Mouse (Mus musculus) limb, embryonic 15.5 days (tissue): ENCODE data around the gene Cd109. TPM values are rescaled to one million over a fixed set of nuclear protein-coding genes. Genes with fewer than 3 reads are reported as not detected.

Experiments used
- ATAC-seq: fragments of 200-750 bp; cut with Nextera tagmentation; 2 replicates; pipeline ENCODE4 v1.8.0; 2017; ENCODE audit warnings: low read depth, moderate TSS enrichment; ENCODE audit not compliant: insufficient number of reproducible peaks, low FRiP score, low TSS enrichment
- H3K27ac ChIP-seq: fragments of 300-500 bp; sonication (generic); 2 replicates; pipeline ENCODE4 v1.5.1; 2015; ENCODE audit warnings: moderate library complexity, mild to moderate bottlenecking, inconsistent platforms
- H3K27me3 ChIP-seq: fragments of 300-500 bp; sonication (generic); 2 replicates; pipeline ENCODE4 v1.6.1; 2015; ENCODE audit warnings: inconsistent platforms
- H3K36me3 ChIP-seq: fragments of 300-500 bp; sonication (generic); 2 replicates; pipeline ENCODE4 v1.6.1; 2015; ENCODE audit warnings: inconsistent platforms
- H3K4me1 ChIP-seq: fragments of 300-500 bp; sonication (generic); 2 replicates; pipeline ENCODE4 v1.6.1; 2015; ENCODE audit warnings: inconsistent platforms
- H3K4me2 ChIP-seq: fragments of 300-500 bp; sonication (generic); 2 replicates; pipeline ENCODE4 v1.6.1; 2015; ENCODE audit warnings: mild to moderate bottlenecking, inconsistent platforms
- H3K4me3 ChIP-seq: fragments of 300-500 bp; sonication (generic); 2 replicates; pipeline ENCODE4 v1.5.1; 2015; ENCODE audit warnings: mild to moderate bottlenecking, inconsistent platforms
- H3K9ac ChIP-seq: fragments of 300-500 bp; sonication (generic); 2 replicates; pipeline ENCODE4 v1.6.1; 2015; ENCODE audit warnings: inconsistent platforms
- H3K9me3 ChIP-seq: fragments of 300-500 bp; sonication (generic); 2 replicates; pipeline ENCODE4 v1.6.1; 2016; ENCODE audit warnings: inconsistent platforms
- WGBS: fragments of 180-500 bp; shearing (Covaris S2); methylation state at CpG from one replicate; pipeline ENCODE4 v1.1.7; 2015; 5-methylcytosine and 5-hydroxymethylcytosine counted together
- polyA plus RNA-seq: library from polyadenylated mRNA; unstranded; fragments of >200 nt; fragmentation: Nextera tagmentation; extraction: Ambion mirVana; gene quantifications from 2 replicates; pipeline ENCODE4 v1.2.1, GENCODE M21; 2015

Cd109 gene
- polyA plus RNA-seq, 1 experiment from 2014 or later = 23.3 TPM

DNA sequence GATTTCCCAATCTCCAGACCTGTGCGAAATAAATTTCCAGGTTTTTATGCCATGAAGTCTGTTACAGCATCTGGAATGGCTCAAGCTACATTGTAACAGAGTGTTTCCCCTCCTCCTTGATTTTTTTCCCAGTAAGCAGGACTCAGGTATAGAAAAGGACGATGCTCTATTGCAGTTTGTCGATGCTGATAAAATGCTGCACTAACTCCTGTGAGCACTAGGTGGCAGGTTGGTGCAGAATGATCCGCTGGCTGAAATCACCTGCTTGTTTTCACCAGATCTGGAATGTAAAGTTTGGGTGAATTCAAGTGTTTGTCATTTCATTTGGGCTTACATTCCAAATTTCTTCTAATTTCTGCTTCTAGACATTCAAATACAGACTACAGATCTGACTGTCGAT lies 18.5 kb upstream of the Cd109 start:
- H3K9ac ChIP-seq = no peak overlapping the region
- 4% methylated on average over 5 of the region's 5 CpGs for WGBS
- H3K27me3 ChIP-seq = no peaks in the 10 kb centered on the region
- H3K36me3 ChIP-seq = no peaks in the 10 kb centered on the region
- ATAC-seq = no peak
- no peaks in the 10 kb centered on the region for H3K4me1 ChIP-seq
- H3K27ac ChIP-seq = no peak overlapping the region
- H3K4me3 ChIP-seq = no peak overlapping the region
- no peak overlapping the region for H3K4me2 ChIP-seq
- H3K9me3 ChIP-seq = no peaks in the 10 kb centered on the region

DNA sequence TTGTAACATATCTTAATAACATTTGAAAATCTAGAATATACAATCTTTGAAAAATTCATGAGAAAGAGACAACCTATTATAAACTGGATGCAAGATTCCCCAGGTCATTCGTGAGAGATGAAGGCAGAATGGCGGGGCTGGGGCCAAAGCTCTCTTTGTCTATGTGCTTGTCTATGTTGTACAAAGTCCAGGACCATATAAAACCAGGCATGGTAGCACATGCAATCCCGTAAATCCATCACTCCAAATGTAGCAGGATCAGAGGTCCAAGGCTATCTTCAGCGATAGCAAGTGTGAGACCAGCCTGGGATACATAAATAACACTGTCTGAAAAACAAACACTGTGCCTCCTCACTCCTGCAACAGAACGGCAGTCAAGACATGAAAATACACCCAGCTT lies 15.4 kb upstream of the Cd109 start:
- Histone ChIP-seq H3K4me2 (no peak overlapping the region), H3K9ac (no peak overlapping the region), H3K4me3 (no peak overlapping the region), H3K4me1 (no peaks in the 10 kb centered on the region), H3K27ac (no peak overlapping the region), H3K9me3 (no peaks in the 10 kb centered on the region), H3K27me3 (no peaks in the 10 kb centered on the region), H3K36me3 (no peaks in the 10 kb centered on the region)
- WGBS = 72% methylated on average over 5 of the region's 5 CpGs
- no peak for ATAC-seq

DNA sequence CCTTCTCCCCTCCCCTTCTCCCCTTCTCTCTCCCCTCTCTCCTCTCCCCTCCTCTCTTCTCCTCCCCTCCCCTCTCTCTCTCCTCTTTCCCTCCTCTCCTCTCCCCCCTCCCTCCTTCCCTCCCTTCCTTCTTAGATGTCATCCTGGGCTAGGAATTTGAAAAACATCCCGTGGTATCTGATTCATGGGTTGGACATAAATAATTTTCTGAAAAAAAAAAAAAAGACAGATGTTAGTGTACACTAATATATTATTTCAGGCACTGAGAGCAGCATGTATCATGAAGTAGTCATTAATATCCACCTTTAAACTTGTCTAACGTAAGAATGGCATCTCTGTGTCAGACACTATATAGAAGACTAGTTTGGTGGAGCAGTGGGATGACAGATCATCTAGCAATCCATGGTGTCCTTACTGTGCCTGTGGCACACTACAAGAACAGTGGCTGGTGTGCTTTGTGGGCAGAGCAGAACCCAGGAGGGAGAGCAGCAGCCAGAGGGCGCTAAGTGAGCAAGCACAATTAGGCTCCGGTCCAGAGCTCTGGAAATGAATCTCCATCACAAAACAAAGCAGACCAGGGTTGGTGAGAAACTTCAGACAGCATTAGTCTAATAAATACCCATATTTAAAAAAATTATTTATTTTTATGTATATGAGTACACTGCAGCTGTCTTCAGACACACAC lies 14.2 kb upstream of the Cd109 start:
- Histone ChIP-seq H3K9ac (no peak overlapping the region), H3K4me1 (no peaks in the 10 kb centered on the region), H3K27ac (no peak overlapping the region), H3K4me2 (no peak overlapping the region), H3K4me3 (no peak overlapping the region), H3K36me3 (no peaks in the 10 kb centered on the region), H3K27me3 (no peaks in the 10 kb centered on the region), H3K9me3 (no peaks in the 10 kb centered on the region)
- ATAC-seq = no peak
- 64% methylated on average over 4 of the region's 4 CpGs for WGBS

DNA sequence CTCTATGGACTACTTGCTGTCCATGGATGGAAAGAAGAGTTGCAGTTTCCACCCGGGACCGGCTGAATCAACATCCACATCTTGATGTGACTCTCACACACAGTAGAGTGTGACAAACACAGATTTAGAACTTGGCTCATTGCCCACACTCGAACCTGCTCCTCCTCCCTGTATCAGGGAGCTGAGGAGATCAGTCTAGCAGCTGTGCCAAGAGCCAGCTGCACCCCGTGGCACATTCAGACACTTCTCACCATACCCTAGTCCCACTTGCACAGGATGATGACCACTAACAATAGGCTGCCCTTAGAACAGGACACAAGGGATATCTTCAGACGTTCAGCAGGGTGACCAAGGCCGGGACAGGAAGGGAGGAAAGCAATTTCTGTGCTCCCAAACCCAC lies 1.1 kb upstream of the Cd109 start:
- H3K4me1 ChIP-seq = peaks cover 31% of the 10 kb centered on the region
- WGBS = 45% methylated on average over 6 of the region's 6 CpGs
- H3K27me3 ChIP-seq = no peaks in the 10 kb centered on the region
- peak overlapping the region; percentile 22; the same call in 1 of the 2 replicates for H3K27ac ChIP-seq
- no peaks in the 10 kb centered on the region for H3K9me3 ChIP-seq
- ATAC-seq = 0 out of 2 replicates have a peak, but pooled peaks have one; percentile 54
- no peak overlapping the region for H3K4me3 ChIP-seq
- H3K36me3 ChIP-seq = no peaks in the 10 kb centered on the region
- no peak overlapping the region for H3K4me2 ChIP-seq
- no peak overlapping the region for H3K9ac ChIP-seq

DNA sequence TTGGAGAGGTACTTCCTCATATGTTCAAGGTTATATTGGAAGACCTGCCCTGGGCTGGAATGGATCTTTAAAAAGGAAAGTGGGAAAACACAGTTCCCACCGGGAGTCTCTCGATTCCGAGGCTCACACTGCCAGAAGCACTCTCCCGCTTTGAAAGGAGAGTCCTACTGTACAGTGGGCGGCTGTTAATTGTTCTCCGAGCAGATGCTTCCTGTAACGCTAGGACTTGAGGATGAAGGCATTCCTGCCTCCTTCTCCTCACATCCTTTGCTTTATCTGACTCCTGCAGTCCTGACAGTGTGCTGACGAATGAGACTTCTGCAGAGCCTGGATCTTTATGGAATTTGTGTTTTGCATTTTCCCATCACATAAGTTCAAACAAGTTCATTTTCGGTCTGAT lies 3.9 kb downstream of the Cd109 start:
- WGBS = 74% methylated on average over 9 of the region's 9 CpGs

DNA sequence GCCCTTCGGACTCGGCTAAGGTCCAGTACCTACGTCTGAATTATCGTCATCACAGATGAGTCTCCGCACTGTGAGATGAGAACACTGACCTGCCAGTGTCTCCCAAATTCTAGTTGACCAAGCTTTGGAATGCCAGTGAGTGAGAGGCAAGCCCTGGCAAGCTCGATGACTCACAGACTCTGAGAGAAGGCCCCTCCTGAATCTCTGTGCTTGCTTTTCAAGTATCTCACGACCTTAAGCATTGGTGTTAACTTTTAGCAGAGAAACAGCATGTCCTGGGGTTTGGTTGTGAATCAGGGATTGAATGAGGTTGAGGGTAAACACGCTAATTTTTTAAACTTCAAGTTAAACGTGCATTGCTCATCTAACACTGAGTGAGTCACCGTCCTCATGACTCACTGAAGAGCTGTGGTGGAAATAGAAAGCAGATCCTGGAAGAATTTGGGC lies 8.0 kb downstream of the Cd109 start:
- Histone ChIP-seq H3K9ac (no peak overlapping the region), H3K4me1 (no peaks in the 10 kb centered on the region), H3K27me3 (no peaks in the 10 kb centered on the region), H3K4me2 (no peak overlapping the region), H3K4me3 (no peak overlapping the region), H3K27ac (0 out of 2 replicates have a peak overlapping the region, but pooled peaks have one; percentile 57), H3K9me3 (no peaks in the 10 kb centered on the region), H3K36me3 (no peaks in the 10 kb centered on the region)
- no peak for ATAC-seq
- WGBS = 62% methylated on average over 10 of the region's 10 CpGs

More for the DNA sequence above, 3.9 kb downstream of the Cd109 start:
- H3K4me3 ChIP-seq = no peak overlapping the region
- no peak overlapping the region for H3K9ac ChIP-seq
- no peaks in the 10 kb centered on the region for H3K9me3 ChIP-seq
- no peaks in the 10 kb centered on the region for H3K27me3 ChIP-seq
- peaks cover 28% of the 10 kb centered on the region for H3K4me1 ChIP-seq
- ATAC-seq = no peak
- no peak overlapping the region for H3K27ac ChIP-seq
- no peaks in the 10 kb centered on the region for H3K36me3 ChIP-seq
- H3K4me2 ChIP-seq = no peak overlapping the region

DNA sequence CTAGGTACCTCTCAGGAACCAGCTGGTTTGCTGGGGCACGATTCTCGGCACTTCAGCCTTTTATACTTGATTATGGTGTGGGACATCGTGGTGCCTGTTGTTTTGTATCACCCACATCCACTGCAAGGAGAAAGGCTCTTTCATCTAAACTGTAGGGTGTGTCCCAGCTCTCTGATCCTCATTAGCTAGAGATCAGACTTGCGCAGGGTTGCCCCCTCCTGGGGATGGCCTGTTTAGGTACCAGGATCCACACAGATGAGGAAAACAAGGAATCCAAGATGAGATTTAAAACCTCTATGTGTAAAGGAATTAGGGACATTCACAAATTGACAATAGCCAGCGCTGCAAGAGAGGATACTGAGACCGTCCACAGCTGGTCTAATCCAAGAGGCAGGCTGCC lies 14.6 kb downstream of the Cd109 start:
- Histone ChIP-seq H3K4me2 (no peak overlapping the region), H3K9ac (no peak overlapping the region), H3K4me1 (no peaks in the 10 kb centered on the region), H3K36me3 (no peaks in the 10 kb centered on the region), H3K27me3 (no peaks in the 10 kb centered on the region), H3K4me3 (no peak overlapping the region), H3K27ac (no peak overlapping the region), H3K9me3 (no peaks in the 10 kb centered on the region)
- 54% methylated on average over 6 of the region's 6 CpGs for WGBS
- no peak for ATAC-seq

DNA sequence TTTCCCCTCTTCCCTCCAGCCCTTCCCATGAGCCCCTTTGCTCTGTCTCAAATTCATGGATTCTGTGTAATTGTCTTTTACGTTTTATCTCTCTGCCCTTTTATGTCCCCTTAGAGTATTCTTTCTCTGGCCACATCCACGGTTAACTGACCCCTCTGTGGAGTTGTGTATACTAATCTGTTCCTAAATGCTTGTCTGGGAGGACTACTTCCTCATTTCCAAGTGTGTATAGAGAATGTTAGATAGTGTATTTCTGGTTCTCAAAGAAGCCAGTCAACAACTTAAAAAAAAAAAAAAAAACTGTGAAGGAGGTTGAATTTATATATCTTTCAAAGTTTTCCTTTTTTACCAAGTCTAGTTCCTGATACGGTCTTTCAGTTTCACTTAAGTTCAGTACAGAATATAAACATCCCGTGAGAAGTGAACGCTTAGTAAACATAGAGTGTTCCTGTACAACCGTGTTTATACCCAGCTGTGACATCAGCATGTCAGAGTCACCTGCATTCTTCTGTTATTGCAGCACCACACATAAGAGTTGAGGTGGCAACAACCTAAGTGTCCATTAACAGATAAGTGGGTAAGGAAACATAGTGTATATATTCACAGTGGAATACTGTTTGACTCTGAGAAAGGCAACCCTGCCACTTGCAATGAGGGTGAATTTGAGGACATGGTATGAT lies 16.5 kb downstream of the Cd109 start:
- 75% methylated on average over 6 of the region's 6 CpGs for WGBS
- H3K4me1 ChIP-seq = no peaks in the 10 kb centered on the region

DNA sequence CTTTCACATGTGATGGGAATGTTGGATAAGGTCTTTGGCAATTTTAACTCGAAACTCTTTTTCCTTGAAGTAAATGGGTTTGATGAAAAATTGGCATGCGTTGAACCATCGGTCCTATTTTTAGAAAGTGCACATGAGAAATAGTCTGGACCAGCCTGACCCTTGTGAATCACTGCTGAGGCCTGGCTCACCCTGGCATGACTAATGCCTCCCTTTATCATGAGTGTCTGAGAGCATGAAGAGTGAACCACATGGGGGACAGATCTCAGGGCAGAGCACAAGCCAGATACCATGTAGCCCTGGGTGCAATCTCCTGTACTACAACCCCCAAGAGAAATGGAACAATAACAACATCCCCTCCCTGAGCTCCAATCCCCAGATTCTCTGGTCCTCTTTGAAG lies 18.6 kb downstream of the Cd109 start:
- WGBS = 96% methylated on average over 3 of the region's 3 CpGs

More for the DNA sequence above, 16.5 kb downstream of the Cd109 start:
- H3K4me3 ChIP-seq = no peak overlapping the region
- no peaks in the 10 kb centered on the region for H3K27me3 ChIP-seq
- H3K4me2 ChIP-seq = no peak overlapping the region
- no peaks in the 10 kb centered on the region for H3K36me3 ChIP-seq
- no peaks in the 10 kb centered on the region for H3K9me3 ChIP-seq
- no peak overlapping the region for H3K9ac ChIP-seq
- no peak overlapping the region for H3K27ac ChIP-seq
- ATAC-seq = no peak

DNA sequence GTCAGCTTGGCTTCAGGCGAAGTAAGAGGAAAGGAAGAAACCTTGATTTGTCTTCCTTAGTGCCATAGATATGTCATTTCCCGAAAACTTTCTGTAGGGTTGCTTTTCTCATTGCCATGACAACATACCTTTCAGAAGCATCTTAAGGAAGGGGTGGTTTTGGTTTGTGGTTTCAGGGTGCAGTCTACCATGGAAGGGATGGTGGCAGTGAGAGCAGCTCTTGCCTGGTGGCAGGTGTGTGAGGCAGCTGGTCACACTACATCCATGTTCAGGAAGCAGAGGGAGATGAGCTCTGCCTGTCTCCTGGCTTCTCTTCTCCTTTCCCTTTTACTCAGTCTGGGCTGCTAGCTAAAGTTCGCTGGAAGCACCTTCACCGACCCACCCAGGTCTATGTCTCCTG lies 26.0 kb downstream of the Cd109 start:
- Histone ChIP-seq H3K36me3 (no peaks in the 10 kb centered on the region), H3K9me3 (no peaks in the 10 kb centered on the region), H3K4me1 (no peaks in the 10 kb centered on the region), H3K27me3 (no peaks in the 10 kb centered on the region), H3K4me3 (no peak overlapping the region), H3K9ac (no peak overlapping the region), H3K4me2 (no peak overlapping the region), H3K27ac (no peak overlapping the region)
- ATAC-seq = no peak
- WGBS = 79% methylated on average over 4 of the region's 4 CpGs

More for the DNA sequence above, 18.6 kb downstream of the Cd109 start:
- Histone ChIP-seq H3K4me1 (no peaks in the 10 kb centered on the region), H3K4me2 (no peak overlapping the region), H3K27ac (no peak overlapping the region), H3K36me3 (no peaks in the 10 kb centered on the region), H3K9me3 (no peaks in the 10 kb centered on the region), H3K9ac (no peak overlapping the region), H3K27me3 (no peaks in the 10 kb centered on the region), H3K4me3 (no peak overlapping the region)
- ATAC-seq = no peak

DNA sequence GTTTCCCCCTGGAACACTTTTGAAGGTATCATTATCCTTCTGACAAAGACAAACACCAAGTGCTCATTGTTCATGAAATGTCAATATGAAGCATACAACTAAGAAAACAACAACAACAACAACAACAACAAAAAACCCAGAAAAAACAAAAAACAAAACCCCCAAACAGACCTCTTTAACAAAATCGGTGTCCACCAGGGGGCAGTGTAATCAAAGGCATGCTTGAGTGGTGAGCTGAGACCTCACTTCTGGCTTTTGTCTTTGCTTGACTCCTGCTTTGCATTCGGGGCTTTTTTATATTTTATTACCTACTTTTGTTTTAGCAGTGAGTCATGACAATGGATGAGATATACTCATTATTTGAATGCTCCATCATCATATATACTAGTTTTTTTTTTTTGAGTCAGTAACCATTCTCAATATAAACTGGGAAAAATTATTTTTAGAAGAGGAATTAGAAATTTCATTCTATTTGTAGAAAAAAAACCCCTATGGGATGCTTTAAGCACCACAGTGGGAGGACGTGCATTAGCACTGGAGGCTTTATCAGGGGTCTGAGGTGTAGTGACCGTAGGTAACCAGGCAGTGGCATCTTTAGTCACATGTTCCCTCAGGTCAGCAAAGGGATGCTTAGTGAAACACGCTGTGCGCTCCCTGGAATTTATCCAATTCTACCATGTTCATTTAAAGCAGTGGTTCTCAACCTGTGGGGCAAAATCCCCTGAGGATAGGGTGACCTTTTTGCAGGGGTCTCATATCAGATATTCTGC lies 30.8 kb downstream of the Cd109 start:
- Histone ChIP-seq H3K27ac (no peak overlapping the region), H3K4me1 (no peaks in the 10 kb centered on the region), H3K9ac (no peak overlapping the region), H3K4me3 (no peak overlapping the region), H3K9me3 (no peaks in the 10 kb centered on the region), H3K4me2 (no peak overlapping the region), H3K27me3 (no peaks in the 10 kb centered on the region), H3K36me3 (no peaks in the 10 kb centered on the region)
- 40% methylated on average over 6 of the region's 6 CpGs for WGBS
- no peak for ATAC-seq

DNA sequence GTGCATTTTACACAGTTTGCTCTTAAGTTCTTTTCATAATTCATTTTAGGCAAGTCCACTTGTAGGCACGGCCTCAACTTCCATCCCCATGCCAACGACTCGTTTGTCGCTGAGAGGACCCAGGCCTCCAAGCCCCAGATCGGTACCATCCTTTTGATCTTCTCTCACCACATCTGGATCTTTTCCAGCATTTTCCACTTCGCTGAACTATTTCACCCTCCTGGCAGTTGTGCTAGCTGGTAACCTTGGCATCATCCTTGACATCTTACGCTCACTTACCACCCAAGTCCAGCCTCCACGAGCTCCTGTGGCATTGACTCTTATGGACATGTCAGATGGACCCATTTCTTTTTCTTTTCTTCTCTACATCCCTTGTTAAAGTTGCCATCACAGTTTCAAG lies 33.3 kb downstream of the Cd109 start:
- Histone ChIP-seq H3K27me3 (no peaks in the 10 kb centered on the region), H3K4me3 (no peak overlapping the region), H3K36me3 (no peaks in the 10 kb centered on the region), H3K27ac (no peak overlapping the region), H3K4me1 (no peaks in the 10 kb centered on the region), H3K9me3 (no peaks in the 10 kb centered on the region), H3K9ac (no peak overlapping the region), H3K4me2 (no peak overlapping the region)
- WGBS = 85% methylated on average over 8 of the region's 8 CpGs
- ATAC-seq = no peak
